Mouse (Mus musculus): ENCODE results near the gene 4931422A03Rik. TPM values are rescaled to one million over a fixed set of nuclear protein-coding genes. Genes with fewer than 3 reads are reported as not detected.

The 4931422A03Rik gene
- polyA plus RNA-seq, 2 experiments from 2014 or later: 0.93 TPM; not detected in 1

- no peak for ATAC-seq
These were observed 59.2 kb downstream of the 4931422A03Rik start for GRCm38 (mm10) chr2:103968919-103969436.

GRCm38 (mm10) chr2:103968186-103968585 lies 60.0 kb downstream of the 4931422A03Rik start:
- no peak for ATAC-seq

GRCm38 (mm10) chr2:103965391-103965790 lies 62.8 kb downstream of the 4931422A03Rik start:
- no peak for ATAC-seq

DNA sequence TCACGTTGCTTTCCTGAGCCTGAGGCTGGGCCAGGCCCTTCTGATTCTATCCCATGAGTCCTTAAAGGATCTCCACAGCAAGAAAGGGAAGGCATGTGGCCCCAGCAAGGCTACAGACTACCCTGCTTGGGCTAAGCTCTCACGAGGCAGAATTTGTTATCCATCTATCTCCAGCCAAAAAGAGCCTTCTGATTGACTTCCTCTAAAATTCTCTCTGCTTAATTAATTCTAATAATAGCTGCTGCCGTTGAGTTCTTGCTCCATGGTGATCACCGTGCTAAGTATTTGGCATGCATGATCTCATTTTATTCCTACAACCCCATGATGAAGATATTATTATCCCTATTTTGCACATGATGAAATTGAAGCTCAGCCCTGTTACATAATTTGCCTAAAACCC lies 65.8 kb downstream of the 4931422A03Rik start:
- no peak for ATAC-seq

DNA sequence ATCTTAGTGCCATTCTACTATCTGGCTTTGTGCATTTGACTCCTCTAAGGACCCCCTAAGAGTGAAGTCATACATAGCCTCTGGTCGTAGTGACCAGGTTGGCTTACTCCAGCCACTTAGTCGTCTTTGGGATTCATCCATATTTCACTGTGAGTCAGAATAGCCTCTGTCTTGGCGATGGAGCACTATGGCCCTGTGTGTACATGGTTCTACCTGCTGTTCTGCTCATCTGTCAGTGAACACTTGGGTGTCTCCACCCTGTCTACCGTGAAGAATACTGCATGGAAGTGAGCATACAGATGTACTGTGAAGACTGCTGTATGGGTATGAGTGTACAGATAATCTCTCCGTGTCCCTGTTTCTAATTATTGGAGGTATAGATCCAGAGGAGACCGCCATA lies 68.6 kb downstream of the 4931422A03Rik start:
- ATAC-seq: no peak

DNA sequence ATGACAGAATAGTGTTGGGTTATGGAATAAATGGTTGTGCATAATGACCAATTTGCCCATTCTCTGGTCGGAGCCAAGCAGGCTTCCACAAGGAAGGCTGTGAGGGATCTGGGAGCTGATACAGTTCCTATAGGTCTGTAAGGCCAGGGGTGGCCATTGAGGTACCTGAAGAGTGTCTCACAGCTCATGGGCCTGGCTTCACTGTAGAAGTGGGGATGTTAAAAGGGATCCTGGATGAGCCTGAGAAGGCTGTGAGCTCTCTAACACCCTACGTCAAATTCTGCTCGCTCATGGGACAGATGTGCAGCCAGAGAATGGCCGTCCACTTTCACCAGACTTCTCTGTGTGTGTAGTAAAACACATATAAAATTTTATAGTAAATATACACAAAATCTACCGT lies 69.1 kb downstream of the 4931422A03Rik start:
- ATAC-seq: no peak

DNA sequence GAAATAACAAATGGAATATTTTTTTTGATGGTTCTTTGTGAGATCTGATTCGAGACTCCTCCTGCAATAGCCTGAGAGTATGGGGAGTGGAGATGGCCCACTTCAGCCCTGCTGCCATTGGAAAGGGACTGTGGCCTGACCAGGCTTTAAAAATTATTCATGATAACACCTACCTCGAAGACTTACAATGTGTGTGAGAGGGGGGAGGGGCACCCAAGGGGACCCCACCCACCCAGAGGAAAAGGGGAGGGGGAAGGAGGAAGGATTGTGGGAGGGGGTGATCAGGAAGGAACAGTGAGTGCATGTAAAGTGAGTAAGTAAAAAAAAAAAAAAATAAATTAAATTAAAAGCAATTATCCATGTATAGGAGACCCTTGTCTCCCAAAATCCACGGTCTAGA lies 69.5 kb downstream of the 4931422A03Rik start:
- no peak for ATAC-seq

- no peak for ATAC-seq
These were observed 70.3 kb downstream of the 4931422A03Rik start, which contains the start of gene Lmo2 for GRCm38 (mm10) chr2:103957649-103958546. Lmo2 (plus strand) TSS chr2:103957986.

GRCm38 (mm10) chr2:103956867-103957266 lies 71.3 kb downstream of the 4931422A03Rik start:
- no peak for ATAC-seq

- no peak for ATAC-seq
These were observed 72.4 kb downstream of the 4931422A03Rik start for GRCm38 (mm10) chr2:103955714-103956113.

DNA sequence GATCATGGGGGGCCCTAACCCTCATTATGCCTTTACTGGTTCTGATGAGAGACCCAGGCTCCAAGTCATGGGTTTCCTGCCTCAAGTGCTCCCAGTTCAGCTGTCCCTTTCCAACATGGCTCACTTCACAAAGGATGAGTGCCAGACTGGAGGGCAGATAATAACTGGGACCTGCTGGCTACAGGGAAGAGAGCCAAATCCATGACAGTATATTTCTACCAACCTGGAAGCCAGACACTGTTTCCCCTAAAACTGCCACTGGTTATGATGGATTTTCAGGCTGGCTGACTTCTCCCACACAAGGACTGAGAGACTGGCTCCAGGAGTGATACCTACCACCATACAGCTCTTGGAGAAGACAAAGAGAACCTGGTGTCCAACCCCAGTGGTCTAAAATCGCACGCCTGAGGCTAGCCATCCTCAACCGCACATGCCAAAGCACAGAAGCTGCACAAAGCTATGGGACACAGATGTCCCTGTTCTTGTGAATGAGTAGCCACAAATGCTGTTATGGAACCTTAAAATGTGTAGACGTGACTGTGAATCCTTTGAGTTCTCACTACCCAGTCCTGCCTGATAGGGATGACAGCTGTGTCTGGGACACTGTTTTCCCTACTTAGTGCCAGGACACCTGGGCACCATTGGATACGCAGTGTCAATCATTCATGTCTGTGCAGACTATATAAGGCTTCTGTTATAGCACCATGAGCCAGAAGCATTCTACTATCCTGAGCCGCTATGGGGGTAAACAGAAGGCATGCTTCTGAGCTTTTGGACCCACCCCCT lies 74.9 kb downstream of the 4931422A03Rik start:
- no peak for ATAC-seq

- ATAC-seq: no peak
These were observed 80.0 kb downstream of the 4931422A03Rik start for GRCm38 (mm10) chr2:103947982-103948655.

DNA sequence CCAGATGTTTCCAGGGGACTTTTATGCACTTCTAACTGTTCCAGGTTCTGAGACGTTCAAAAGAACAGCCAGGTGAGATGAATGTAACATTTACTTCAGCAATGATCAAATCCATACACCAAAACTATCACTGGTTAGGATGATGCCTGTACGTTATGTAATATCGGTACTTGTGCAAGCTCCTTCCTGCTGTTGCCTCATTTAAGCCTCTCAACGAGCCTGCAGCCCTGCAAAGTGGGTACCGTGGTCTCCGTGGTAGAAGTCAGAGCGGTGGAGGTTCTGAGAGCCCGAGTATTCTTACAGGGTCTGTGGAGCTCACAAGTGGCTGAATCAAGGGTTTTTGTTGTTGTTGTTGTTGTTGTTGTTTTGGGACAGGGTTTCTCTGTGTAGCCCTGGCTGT lies 81.3 kb downstream of the 4931422A03Rik start:
- ATAC-seq: no peak

GRCm38 (mm10) chr2:103945571-103946092 lies 82.5 kb downstream of the 4931422A03Rik start:
- ATAC-seq: peak; percentile 37

GRCm38 (mm10) chr2:103944859-103945258 lies 83.3 kb downstream of the 4931422A03Rik start:
- ATAC-seq: no peak

DNA sequence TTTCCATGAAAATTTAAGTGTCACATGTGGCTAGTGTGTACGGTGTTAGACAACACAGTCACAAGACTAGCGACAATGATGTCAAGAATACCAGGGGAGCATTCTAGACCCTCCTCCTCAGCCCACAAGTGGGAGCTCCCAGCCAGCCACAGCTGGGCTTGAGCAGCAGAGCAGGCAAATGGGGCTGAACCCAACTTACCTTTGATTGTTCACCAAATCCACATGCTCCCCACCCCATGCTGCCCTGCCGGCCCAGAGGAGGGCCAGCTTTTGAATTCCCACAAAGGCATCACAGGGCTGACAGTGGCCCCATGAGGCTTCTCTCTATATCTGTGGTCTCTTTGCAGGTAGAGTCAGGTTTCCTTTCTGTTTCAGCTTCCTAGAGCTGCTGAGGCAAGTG lies 87.1 kb downstream of the 4931422A03Rik start:
- no peak for ATAC-seq

DNA sequence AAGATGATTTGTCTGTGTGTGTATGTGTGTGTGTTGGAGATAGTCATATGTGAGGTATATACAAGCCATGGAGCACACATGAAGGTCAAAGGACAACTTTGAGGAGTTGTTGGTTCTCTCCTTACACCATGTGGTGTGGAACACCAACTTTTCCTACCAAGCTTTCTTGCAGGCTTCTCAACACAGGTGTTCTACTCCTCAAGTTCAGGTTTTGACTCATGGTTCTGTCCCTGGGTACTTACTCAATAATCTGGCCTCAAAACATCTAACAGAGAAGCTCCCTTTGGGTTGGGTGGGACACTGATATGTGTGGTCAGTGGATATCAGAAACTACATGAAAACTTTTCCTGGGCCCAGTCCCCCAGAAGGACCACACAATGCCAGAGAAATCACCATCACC lies 89.2 kb downstream of the 4931422A03Rik start:
- ATAC-seq: no peak

DNA sequence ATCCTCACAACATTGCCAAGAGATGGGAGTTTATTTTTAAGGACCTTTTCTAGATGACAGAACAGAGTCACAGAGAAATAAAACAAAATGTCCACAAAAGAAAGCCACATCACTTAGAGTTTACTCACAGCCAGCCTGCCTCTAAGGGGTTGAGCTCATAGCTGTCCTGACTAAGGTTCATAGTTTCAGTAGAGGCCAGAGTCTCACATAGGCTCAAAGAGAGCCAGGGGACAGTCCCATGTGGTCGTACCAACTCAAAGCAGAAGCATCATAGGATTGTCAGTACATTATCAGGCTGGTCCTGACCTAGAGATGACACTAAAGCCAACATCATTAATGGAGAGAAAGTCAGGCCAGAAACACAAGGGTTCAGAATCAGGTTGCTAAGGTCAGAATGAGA lies 89.6 kb downstream of the 4931422A03Rik start:
- no peak for ATAC-seq

- ATAC-seq: no peak
These were observed 90.5 kb downstream of the 4931422A03Rik start for GRCm38 (mm10) chr2:103937670-103938069.

DNA sequence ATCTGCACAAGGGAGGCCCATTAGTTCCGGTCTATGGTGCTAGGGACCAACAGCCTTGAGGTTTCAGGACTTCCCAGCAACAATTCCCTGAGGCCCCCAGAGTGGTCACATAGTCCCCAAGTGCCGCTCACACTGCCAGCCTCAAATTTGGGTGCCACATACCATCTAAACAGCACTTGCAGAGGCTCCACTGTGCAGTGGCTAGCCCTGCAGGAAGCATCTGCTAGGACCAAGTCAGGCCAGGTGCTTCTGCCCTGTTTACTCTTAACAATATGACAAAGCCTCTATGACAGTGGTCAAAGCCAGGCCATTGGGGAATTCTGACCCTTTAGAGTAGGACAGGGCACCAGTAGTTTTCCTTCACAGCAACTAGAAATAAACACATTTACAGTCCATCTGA lies 91.5 kb downstream of the 4931422A03Rik start:
- no peak for ATAC-seq

GRCm38 (mm10) chr2:103935691-103936435 lies 92.3 kb downstream of the 4931422A03Rik start:
- no peak for ATAC-seq

DNA sequence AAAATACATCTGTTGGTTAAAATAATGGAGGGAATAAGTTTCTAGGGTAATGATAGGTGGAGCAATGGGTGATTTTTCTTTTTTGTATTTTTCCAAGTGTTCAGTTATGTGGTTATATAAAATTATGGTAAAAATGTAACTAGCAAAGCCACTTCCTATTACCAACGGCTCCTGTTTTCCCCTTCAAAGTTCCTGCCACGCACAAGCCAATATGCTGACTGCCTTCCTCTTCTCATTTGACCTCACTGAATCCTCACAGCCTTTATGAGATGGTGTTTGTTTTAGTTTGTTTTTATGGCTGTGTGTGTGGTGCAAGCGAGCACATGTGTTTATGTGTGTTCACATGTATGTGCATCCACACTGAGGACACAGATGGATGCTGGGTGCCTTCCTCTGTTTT lies 93.5 kb downstream of the 4931422A03Rik start:
- ATAC-seq: no peak

Data from CD4-positive, CD25-positive, alpha-beta regulatory T cell, adult 4 months (primary cell).